Mouse (Mus musculus) 3134 (cell line): ENCODE results near the gene Pou3f1.

ENCODE experiments used
- DNase-seq: peaks from one replicate; pipeline ENCODE4 v3.0.0-alpha.2; 2011; ENCODE audit warnings: low spot score; ENCODE audit not compliant: insufficient read length; ENCODE audit errors: extremely low read depth

Pou3f1 gene

DNA sequence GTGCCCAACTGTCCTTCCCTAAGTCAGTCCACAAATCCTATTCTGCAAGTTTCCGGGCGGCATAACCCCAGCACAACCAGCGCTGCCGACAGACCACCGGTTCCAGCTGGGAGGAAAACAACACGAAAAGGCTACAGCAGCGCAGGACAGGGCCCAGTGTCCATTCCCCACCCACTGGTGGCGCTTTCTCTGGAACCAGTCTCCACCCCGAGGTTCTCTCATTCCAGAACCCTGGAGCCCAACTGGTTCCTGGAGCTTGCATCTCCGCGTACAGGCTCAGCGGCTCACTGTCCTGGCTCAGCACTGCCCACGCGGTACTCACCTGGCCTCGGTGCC is at the start of gene Pou3f1:
Pou3f1 (plus strand) TSS at position 290 of the 336 bp plus-strand sequence.
- DNase-seq: no peak

DNA sequence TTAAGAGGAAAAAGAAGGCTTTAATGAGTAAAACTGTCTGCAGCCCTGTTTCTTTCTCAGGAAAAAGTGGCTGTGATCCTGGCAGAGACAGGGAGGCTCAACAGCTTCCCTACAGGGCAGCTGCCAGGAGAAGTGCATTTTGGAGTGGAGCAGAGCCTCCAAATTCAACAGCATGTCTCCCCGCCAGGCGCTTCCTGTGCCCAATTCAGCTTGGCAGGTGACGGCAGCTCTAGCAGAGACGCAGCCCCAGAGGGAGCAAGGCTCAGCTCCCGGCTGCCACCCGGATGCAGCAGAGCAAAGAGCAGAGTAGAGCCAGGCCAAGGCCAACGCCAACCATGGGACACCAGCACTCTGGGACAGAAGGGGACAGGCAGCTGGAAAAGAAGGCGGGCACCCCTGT is 49.4 kb upstream of the Pou3f1 start:
- DNase-seq: no peak

DNA sequence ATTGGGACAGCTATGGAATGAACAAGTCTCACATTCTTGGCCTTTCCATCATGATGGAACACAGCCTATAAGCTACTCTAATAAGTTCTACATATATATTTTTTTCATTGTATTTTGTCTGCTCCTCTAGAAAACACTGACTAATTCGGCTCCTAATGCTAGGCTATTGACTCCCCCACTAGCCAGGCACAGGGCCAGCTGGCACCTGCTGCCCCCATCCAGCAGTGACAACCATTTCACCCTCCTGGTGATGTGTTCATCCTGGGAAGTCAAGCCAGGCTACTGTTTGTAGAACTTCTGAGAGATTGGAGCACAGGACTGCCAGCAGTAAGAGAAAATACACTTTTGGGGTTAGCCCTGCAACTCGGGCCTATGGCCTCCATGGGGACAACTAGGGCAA is 46.5 kb upstream of the Pou3f1 start:
- no peak for DNase-seq

DNA sequence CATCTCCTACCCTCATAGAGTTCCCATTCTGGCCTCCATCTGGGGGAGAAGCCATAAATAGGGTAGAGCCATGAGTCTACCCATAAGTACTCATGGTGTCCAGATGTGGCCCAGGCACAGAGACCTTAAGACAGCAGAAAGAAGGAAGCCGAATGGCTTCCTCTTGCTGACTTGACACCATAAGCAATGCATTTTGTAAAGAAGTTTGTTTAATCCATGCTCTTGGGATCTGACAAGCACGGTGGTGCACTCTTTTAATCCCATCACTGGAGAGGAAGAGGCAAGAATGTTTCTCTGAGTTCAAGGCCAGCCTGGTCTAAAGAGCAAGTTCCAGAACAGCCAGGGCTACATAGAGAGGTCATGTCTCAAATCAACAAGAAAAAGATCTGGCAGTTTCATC is 45.9 kb upstream of the Pou3f1 start, which contains the start of gene 3100002H09Rik:
3100002H09Rik (minus strand) TSS at position 101 of the 400 bp plus-strand sequence.
- no peak for DNase-seq

DNA sequence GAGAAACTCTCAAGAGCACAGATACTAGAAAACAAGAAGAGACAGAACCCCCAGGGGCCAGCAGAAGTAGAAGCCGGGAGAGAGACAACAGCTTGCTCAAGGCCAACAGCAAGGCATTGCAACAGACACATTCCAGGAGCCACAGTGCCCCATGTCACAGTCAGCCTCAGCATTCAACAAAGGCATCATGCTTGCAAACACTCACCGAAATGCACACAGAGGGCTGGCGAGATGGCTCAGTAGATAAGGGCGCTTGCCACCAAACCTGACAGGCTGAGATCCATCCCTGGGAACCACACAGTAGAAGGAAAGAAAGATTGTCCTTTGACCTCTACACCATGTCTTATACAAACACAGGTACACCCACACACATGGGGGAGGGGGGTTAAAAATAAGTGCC is 44.8 kb upstream of the Pou3f1 start:
- no peak for DNase-seq

DNA sequence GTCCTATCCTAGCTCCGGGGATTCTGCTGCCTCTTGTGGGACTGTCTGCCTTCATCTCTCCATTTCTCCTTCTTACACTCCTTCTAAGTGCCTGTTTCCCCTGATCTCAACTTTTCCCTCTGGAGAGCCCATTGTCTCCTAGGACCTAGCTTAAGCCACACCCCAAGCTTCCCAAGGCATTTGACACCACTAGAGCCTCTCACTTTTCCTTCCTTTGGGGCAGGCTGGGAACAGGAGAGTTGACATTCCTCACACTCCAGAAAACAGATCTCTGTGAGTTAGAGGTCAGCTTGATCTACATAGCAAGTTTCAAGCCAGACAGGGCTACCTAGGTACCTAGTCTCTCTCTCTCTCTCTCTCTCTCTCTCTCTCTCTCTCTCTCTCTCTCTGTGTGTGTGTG is 42.4 kb upstream of the Pou3f1 start:
- no peak for DNase-seq

DNA sequence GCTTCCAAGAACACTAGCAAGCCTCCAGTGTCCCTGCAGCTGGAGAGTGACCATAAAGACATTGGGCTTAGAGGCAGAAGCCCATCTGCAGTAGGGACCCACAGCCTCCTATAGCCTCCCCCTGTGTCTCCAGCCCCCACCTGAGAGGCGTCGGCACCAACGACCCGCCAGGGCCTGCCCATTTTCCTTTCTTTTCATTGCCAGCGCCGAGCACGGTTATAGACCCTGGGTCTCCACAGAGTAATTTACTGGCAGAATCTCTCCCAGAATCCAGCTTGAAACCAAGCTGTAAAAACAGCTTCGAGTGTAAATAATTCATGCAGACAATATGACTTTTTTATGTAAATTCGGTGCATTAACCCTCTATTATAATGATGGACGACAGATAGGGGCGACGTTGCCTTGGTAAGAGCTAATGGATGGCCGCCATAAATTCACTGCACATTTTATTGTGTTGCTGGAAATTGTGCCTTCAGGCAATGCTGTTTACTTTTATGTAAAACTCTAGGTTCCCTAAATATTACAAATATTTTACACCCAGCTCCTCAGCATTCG is 41.1 kb upstream of the Pou3f1 start:
- no peak for DNase-seq

DNA sequence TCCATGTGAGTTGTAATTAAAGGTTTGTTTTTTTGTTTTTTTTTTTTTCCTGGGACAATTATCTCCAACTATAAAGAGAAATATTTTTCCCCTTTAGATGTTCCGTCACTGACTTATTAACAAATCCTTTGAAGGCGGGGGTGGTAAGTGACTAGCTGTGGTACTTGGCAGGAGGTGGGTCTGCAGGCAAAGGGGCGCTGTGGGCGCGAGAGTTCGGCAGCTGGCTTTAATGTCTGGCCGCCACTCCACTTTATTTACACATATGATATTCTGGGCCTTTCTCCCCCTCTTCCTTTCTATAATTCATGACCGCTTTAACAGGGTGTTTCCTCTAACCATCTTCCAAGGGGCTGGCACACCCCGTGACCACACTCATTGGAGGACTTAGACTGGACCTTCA is 40.6 kb upstream of the Pou3f1 start:
- DNase-seq: no peak

DNA sequence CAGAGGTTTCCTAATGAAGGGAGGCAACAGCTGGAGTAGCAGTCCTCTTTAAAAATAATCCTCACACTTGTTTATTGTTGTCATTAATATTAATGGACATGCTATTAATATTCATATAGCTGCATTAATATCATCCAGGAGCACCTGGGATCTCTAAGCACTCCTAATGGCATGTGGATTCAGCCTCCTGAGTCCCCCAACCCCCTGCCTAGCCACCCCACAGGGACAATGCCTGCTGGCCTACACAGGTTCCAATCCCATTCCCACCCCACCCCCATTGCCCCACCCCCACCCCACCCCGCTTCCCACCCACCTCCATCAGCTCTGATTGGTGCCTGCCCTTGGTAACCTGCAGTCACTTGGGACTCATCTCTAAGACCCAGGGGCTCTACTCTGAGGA is 40.0 kb upstream of the Pou3f1 start:
- no peak for DNase-seq

DNA sequence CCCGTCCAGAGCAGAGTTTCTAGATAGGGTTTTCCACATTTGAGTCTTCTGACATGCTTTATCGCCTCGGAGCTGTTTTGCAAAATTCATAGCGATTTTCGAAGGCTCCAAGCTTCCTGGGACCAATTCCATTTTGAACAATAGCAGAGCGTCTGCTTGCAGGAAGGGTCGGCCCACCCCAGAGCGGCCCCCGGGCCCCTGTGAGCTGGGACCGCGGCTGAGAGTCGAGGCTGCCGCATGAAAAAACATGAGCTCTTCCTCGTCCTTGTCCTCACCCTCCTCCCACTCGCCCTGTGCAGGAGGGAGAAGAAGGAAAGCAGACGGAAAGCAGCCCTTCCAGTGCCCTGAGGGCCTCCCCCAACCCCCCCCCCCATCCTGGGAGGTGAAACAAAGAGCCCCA is 38.0 kb upstream of the Pou3f1 start:
- DNase-seq: no peak

DNA sequence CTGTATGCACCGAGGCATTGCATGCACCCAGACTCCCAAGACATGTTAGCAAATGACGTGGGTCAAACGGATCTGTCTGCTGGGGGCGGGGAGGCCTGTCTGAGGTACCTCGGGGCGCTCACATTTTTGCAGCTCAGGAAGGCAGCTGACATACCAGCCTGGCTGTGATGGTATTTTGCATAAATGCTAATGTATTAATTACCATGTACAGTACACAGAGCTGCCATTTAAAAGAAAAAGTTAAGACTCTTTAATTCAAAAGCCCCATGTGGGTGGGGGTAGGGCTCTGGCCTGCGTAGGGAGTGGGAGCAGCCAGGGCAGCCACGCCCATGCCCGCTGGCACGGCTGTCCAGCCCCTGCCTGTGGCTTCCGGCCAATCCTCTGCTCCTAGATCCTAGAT is 35.2 kb upstream of the Pou3f1 start:
- no peak for DNase-seq

DNA sequence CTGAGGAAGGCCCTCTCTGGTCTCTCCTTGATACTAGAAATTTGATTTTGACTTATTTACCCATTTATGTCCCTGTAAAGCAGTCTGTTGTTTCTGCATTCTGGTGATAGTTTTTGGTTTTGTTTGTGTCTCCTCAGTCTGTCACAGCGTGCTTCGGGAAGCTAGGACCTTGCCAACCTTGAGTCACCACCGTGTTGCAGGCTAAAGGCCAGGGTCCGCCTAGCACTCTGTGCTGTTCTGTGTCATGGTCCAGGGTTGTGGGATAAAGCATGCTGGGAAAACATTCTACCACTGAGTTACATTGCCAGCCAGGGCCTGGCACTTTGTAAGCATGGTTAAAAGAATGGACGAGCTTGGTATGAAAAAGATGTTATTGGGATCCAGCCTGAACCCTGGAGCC is 34.0 kb upstream of the Pou3f1 start:
- DNase-seq: no peak

DNA sequence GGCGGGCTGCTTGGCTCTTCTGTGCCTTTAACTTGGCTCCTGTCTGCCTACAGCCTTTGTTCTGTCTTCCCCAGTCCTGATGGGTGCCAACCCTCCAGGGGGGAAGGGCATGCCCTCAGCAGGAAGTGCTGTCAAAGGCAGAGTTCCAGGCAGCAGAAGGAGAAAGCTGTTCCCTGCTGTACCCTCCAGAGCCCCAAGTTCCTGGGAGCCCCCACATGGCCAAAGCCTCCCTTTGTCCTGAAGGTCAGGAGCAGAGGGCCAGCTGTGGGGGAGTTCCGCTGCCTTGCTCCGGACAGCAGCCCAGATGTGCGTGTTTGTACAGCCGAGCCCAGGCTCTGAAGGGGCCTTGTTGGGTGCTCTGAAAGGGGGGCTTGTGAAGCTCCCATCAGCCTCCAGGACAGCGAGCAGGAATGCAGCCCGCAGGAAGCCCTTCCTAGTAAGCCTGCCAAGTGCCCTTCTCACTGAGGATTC is 32.5 kb upstream of the Pou3f1 start:
- no peak for DNase-seq

DNA sequence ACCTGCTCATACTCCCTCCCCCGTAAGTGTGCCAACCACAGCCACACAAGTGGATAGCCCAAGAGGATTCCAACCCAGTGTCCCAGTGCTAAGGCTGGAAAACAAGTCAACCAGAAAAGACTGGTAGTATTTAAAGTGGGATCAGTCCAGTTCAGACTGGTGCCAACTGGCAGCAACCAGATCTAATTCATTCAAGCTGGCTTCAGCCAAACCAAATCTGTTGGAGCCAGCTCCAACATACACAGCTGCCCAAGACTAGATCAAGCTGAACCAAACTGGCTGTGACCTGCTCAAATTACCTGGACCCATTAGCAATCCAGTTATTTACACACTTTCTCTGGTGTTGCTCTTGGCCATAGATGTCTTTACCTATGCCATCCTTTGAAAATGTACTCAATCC is 29.8 kb upstream of the Pou3f1 start:
- no peak for DNase-seq

DNA sequence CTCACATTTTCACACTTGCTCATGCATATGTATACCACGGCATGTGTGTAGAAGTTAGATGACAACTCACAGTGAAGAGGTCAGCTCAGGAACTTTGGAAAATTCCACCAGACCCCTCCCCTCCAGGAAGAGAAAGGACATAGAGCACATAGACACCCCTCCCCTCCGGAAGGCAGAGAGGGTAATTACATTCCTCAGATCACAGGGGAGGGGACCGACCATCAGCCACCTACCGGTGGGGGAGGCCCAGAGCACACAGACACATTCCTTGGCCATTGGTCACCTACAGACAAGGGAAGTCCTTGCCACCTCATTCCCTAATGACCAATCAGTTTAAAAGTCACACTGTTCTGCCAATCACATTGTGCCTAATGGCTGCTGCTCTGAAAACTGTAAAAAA is 25.2 kb upstream of the Pou3f1 start:
- no peak for DNase-seq

DNA sequence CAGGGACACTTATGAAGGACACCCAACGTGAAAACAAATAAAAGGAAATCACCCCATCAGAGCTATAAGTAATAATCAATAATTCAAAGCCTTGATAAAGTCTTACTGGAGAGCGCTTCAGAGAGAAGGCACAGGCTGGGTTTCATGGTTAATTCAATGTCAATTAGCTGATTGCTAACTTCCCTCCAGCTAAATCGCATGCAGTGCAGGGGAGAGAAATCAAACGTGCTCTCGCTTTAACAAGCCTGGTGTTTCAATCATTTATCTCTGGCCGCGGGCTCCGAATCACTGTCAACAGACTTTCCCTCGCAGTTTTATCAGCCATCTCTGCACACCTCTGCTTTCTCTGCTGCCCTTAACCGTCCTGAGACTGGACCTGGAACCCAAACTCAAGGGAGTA is 23.8 kb upstream of the Pou3f1 start:
- DNase-seq: no peak

DNA sequence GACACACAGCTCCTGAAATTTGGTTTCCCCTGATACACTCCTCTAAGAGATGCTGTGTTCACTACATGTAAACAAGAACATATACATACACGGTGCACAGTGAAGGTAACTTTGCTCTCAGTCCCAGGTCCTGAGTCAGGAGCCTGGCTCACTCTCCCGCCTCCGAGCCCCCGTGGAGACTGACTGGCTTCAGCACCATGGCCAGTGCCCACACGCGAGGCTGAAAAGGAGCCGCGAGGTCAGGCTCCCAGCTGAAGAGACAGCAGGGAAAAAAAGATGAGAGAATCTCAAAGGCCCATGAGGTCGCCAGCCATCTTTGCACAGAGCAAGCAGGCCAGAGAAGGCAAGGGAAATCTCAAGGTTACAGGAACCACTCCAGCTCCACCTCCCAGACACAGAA is 23.3 kb upstream of the Pou3f1 start:
- no peak for DNase-seq

DNA sequence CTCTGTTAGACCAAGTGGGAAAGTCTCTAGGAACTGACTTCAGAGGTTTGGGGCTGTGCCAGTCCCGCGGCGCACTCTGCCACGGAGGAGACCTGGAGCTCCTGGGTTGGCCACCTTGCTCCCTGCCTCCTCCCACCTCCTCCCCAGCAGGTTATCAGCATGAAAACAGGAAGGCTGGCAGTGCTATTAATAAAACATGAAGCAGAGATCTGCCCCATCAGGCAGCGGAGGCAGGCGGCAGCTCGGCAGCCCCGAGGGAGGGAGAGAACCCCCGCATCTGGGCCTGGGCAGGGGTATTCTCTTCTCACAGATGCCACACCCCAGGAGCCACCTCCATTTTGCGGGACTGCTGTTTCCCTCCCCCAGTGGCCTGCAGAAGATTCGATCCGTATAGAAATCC is 16.9 kb upstream of the Pou3f1 start:
- DNase-seq: no peak

DNA sequence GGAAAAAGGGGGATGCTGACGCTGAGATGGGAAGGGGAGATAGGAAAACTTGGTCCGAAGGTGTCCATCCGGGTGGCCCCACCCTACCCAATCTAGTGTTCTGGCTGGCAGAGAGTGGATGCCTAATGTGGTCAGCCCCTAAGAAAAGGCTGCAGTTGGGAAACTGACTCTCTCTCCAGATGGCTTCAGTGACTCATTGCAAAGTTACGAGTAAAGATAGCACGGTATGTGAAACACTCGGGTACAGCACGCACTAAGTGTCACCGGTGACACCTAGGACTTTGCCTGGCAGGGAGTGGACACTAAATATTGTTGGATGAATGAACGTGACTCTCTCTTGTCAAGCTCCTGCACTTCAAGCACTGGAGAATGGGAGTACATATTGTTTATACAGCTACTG is 12.7 kb upstream of the Pou3f1 start:
- no peak for DNase-seq

DNA sequence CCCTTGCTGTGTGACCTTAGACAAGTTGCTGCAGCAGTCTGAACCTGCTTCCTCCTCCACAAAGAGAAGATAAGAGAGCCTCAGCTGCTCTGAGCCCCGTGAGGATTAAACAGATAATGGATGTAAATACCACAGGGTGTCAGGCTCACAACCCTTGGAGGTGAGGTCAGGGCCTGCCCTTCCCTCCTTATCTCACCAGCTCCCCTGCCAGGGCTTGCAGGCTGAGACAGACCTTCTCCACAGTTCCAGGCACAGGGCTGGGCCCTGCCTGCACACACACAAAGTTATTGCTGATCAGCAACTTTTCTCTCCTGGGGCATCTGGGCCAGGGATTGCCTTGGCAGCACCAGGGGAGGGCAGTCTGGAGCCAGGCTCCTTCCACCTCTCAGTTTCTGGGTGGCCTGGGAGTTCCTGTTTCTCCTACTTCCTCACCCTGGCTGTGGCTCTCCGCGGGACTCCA is 11.6 kb upstream of the Pou3f1 start:
- no peak for DNase-seq

DNA sequence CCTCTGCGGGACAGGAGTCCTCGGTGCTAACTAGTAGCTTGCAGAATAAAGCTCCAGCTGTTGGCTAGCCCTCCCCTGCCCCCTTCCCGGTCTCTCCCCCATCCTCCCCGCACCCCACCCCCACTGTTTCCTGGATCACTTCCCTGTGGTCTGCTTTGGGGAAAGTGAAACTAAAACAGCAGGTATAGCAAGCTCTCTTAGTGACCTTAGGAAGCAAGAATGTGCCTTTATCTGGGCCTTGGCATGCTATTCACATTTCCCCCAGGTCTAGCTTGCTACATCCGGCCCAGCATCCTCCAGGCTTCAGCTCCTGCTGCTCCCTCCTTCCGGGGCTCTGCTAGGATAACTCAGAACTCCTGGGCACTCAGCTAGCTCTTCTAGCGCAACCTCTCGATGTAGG is 10.0 kb upstream of the Pou3f1 start:
- DNase-seq: peak; percentile 43

DNA sequence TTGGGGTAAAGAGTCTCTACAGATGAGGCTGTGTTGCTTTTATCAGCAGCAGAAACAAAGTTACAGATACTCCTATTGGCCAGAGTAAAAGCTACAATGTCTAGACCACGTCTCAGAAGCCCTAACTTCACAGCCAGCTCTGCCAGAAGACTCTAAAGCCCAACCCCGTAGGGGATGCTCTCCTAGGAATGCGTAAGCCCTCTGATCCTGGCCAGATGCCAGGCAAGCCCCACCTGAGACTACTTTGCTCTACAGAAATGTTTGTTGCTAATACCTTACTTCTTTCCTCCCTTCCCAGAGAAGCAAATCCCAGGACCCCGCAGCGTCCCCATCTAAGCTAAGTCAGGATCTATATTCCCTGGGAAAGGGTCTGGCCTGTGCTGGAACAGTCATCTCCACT is 8.7 kb upstream of the Pou3f1 start:
- no peak for DNase-seq

DNA sequence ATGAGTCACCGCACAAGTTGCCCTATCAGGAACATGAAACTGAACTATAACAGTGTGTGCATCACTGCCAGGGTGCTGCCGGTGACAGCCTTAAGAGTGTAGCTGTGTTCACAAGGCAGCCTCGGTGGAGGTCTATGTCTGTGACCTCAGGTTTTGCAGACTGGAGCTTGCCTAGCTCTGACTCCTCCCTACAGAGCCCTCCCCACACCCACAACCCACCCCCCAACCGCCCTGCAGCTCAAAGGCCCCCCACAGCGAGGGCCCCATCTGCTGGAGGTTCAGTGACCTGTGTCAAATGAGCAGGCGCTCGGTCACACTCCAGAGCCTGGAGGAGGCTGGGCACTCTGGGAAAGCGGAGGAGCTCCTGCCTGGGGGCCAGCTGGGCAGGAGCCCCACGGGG is 3.7 kb upstream of the Pou3f1 start:
- DNase-seq: peak; percentile 37
